18 mouse cellular contexts compared by ENCODE assay signal in genomic region chr3:7007811-7008359, GRCm38 (mm10).
A peak's percentile ranks its signal among the peaks of the same experiment; 100 is the strongest.
DNase-seq lines count a peak whose midpoint lies in the region; ATAC-seq and TF ChIP-seq lines count a peak whose summit lies in the region.
"Had no signal": no experiment of that assay in that cellular context is flagged by ENCODE, and none has a peak within 500 bp of the region (broad histone marks: within the 10 kb centered on the region; RNA-seq: fewer than 3 reads in every experiment).

No protein-coding gene starts in this region.

- TF ChIP-seq CTCF in brain, embryonic 14.5 days (IDR thresholded peaks at IDR 0.05; ENCODE audit: borderline replicate concordance, extremely low read depth, insufficient read depth, insufficient read length) = no peak

- TF ChIP-seq POLR2A in brain, embryonic 14.5 days (IDR thresholded peaks at IDR 0.05; ENCODE audit: borderline replicate concordance, extremely low read depth, insufficient read depth, insufficient read length, poor library complexity, severe bottlenecking) = no peak

- H3K9ac ChIP-seq in hindbrain, embryonic 14.5 days = 0 out of 2 replicates have a peak overlapping the region, but pooled peaks have one; percentile 34
- H3K9ac ChIP-seq in hindbrain, embryonic 11.5 days (ENCODE audit: low read depth, low read length) = no peak overlapping the region
- no peak overlapping the region for H3K9ac ChIP-seq in embryonic facial prominence, embryonic 14.5 days (ENCODE audit: low read depth, low read length)
- no peak overlapping the region for H3K9ac ChIP-seq in midbrain, embryonic 12.5 days (replicated peaks)
- H3K9ac ChIP-seq: liver, embryonic 12.5 days; neural tube, embryonic 12.5 days had no signal

- no peaks in the 10 kb centered on the region for H3K9me3 ChIP-seq in hindbrain, embryonic 14.5 days (ENCODE audit: control insufficient read depth, low read length)
- H3K9me3 ChIP-seq in hindbrain, embryonic 11.5 days (ENCODE audit: control insufficient read depth, low read length) = no peaks in the 10 kb centered on the region
- no peaks in the 10 kb centered on the region for H3K9me3 ChIP-seq in embryonic facial prominence, embryonic 14.5 days (ENCODE audit: control insufficient read depth, low read length)
- H3K9me3 ChIP-seq in midbrain, embryonic 12.5 days = no peaks in the 10 kb centered on the region
- H3K9me3 ChIP-seq: forebrain, embryonic 10.5 days; liver, embryonic 12.5 days; neural tube, embryonic 12.5 days had no signal

- ATAC-seq in hindbrain, embryonic 14.5 days (ENCODE audit: low FRiP score) = no peak; the same call in 1 of the 2 replicates
- no peak for ATAC-seq in hindbrain, embryonic 11.5 days (ENCODE audit: low FRiP score)
- ATAC-seq in embryonic facial prominence, embryonic 14.5 days (ENCODE audit: low read depth) = no peak
- ATAC-seq in midbrain, embryonic 12.5 days (ENCODE audit: low FRiP score, low read depth) = no peak
- ATAC-seq in CD4-positive, CD25-positive, alpha-beta regulatory T cell, adult 4 months = no peak
- ATAC-seq: inflammation-experienced regulatory T-cells, adult 6 months; liver, embryonic 12.5 days had no signal

- no peaks in the 10 kb centered on the region for H3K36me3 ChIP-seq in hindbrain, embryonic 14.5 days (replicated peaks; ENCODE audit: control insufficient read depth, insufficient read depth)
- H3K36me3 ChIP-seq in hindbrain, embryonic 11.5 days (ENCODE audit: control insufficient read depth, insufficient read depth, low read length) = no peaks in the 10 kb centered on the region
- H3K36me3 ChIP-seq in embryonic facial prominence, embryonic 14.5 days (ENCODE audit: control insufficient read depth, insufficient read depth, low read length) = no peaks in the 10 kb centered on the region
- H3K36me3 ChIP-seq in midbrain, embryonic 12.5 days = no peaks in the 10 kb centered on the region
- H3K36me3 ChIP-seq: forebrain, embryonic 10.5 days; liver, embryonic 12.5 days; neural tube, embryonic 12.5 days had no signal

- no peaks in the 10 kb centered on the region for H3K27me3 ChIP-seq in hindbrain, embryonic 14.5 days (ENCODE audit: control insufficient read depth, insufficient read depth, low read length)
- H3K27me3 ChIP-seq in hindbrain, embryonic 11.5 days (ENCODE audit: control insufficient read depth, insufficient read depth, low read length) = no peaks in the 10 kb centered on the region
- no peaks in the 10 kb centered on the region for H3K27me3 ChIP-seq in embryonic facial prominence, embryonic 14.5 days (replicated peaks; ENCODE audit: control insufficient read depth, insufficient read depth, low read length)
- no peaks in the 10 kb centered on the region for H3K27me3 ChIP-seq in midbrain, embryonic 12.5 days
- H3K27me3 ChIP-seq: liver, embryonic 12.5 days; neural tube, embryonic 12.5 days had no signal

- 52% methylated on average over 5 of the region's 5 CpGs for WGBS in hindbrain, embryonic 14.5 days
- 66% methylated on average over 5 of the region's 5 CpGs for WGBS in hindbrain, embryonic 11.5 days
- WGBS in embryonic facial prominence, embryonic 14.5 days = 20% methylated on average over 5 of the region's 5 CpGs
- WGBS in midbrain, embryonic 12.5 days = 51% methylated on average over 5 of the region's 5 CpGs

- H3K4me1 ChIP-seq in hindbrain, embryonic 14.5 days (replicated peaks; ENCODE audit: control insufficient read depth, insufficient read depth, low read length) = peaks cover 4% of the 10 kb centered on the region; the same call in 1 of the 2 replicates
- H3K4me1 ChIP-seq in hindbrain, embryonic 11.5 days (replicated peaks; ENCODE audit: control insufficient read depth, insufficient read depth, low read length) = no peaks in the 10 kb centered on the region
- H3K4me1 ChIP-seq in embryonic facial prominence, embryonic 14.5 days (ENCODE audit: control insufficient read depth, insufficient read depth, low read length) = peaks cover 3% of the 10 kb centered on the region; the same call in 1 of the 2 replicates
- no peaks in the 10 kb centered on the region; the same call in 1 of the 2 replicates for H3K4me1 ChIP-seq in midbrain, embryonic 12.5 days
- H3K4me1 ChIP-seq: liver, embryonic 12.5 days; neural tube, embryonic 12.5 days had no signal

- DNase-seq in hindbrain, embryonic 14.5 days (ENCODE audit: low spot score) = no peak
- no peak for DNase-seq in hindbrain, embryonic 11.5 days (ENCODE audit: low spot score)
- peak; percentile 54 for DNase-seq in brain, embryonic 14.5 days (ENCODE audit: low read depth)
- peak; percentile 85 for DNase-seq in embryonic facial prominence, embryonic 14.5 days (ENCODE audit: low spot score)
- no peak for DNase-seq in right cerebral cortex, postnatal 36 days (ENCODE audit: low spot score in 2 of 2)
- DNase-seq in kidney, postnatal 10 days = no peak
- DNase-seq: adrenal gland, adult 2 months; cerebellum, adult 8-10 months; heart, adult 18-20 months; heart, postnatal 10 days; lung, postnatal 14 days had no signal

- H3K4me2 ChIP-seq in hindbrain, embryonic 14.5 days (replicated peaks) = no peak overlapping the region
- no peak overlapping the region for H3K4me2 ChIP-seq in hindbrain, embryonic 11.5 days (replicated peaks; ENCODE audit: low read depth, low read length)
- H3K4me2 ChIP-seq in embryonic facial prominence, embryonic 14.5 days (ENCODE audit: low read depth, low read length) = no peak overlapping the region; the same call in 1 of the 2 replicates
- no peak overlapping the region for H3K4me2 ChIP-seq in midbrain, embryonic 12.5 days (replicated peaks)
- H3K4me2 ChIP-seq: liver, embryonic 12.5 days; neural tube, embryonic 12.5 days had no signal

- peak overlapping the region; percentile 59; the same call in 1 of the 2 replicates for H3K27ac ChIP-seq in hindbrain, embryonic 14.5 days
- no peak overlapping the region for H3K27ac ChIP-seq in hindbrain, embryonic 11.5 days (ENCODE audit: low read depth, low read length)
- H3K27ac ChIP-seq in embryonic facial prominence, embryonic 14.5 days (replicated peaks; ENCODE audit: low read depth, low read length) = peak overlapping the region; percentile 41
- peak overlapping the region; percentile 65 for H3K27ac ChIP-seq in midbrain, embryonic 12.5 days (replicated peaks)
- H3K27ac ChIP-seq: forebrain, embryonic 10.5 days; left cerebral cortex, adult 2 months; liver, embryonic 12.5 days; neural tube, embryonic 12.5 days had no signal

- H3K4me3 ChIP-seq in hindbrain, embryonic 14.5 days (replicated peaks; ENCODE audit: low read length) = no peak overlapping the region
- no peak overlapping the region for H3K4me3 ChIP-seq in hindbrain, embryonic 11.5 days (ENCODE audit: low read depth, low read length)
- H3K4me3 ChIP-seq in embryonic facial prominence, embryonic 14.5 days (ENCODE audit: low read depth, low read length) = no peak overlapping the region
- H3K4me3 ChIP-seq in midbrain, embryonic 12.5 days = no peak overlapping the region
- H3K4me3 ChIP-seq: forebrain, embryonic 10.5 days; left cerebral cortex, adult 2 months; liver, embryonic 12.5 days; neural tube, embryonic 12.5 days had no signal

Comparison
In these comparisons a context has a peak if more than half of its experiments do, and no peak if none do; other contexts are left out.
1. DNase-seq: peak in brain, embryonic 14.5 days (single experiment) and embryonic facial prominence, embryonic 14.5 days (single experiment); none in hindbrain, embryonic 14.5 days (single experiment), hindbrain, embryonic 11.5 days (single experiment), right cerebral cortex, postnatal 36 days (0 of 2) and kidney, postnatal 10 days (single experiment).